Mouse (Mus musculus) limb, embryonic 14.5 days (tissue): ENCODE results near the gene Lyve1. TPM values are rescaled to one million over a fixed set of nuclear protein-coding genes. Genes with fewer than 3 reads are reported as not detected.

ENCODE experiments used
- ATAC-seq: fragments of 200-750 bp; cut with Nextera tagmentation; 2 replicates; pipeline ENCODE4 v1.8.0; 2017; ENCODE audit warnings: low read depth, moderate number of reproducible peaks, moderate TSS enrichment; ENCODE audit not compliant: low FRiP score
- DNase-seq: peaks from one replicate; pipeline ENCODE4 v3.0.0-alpha.2; 2015; ENCODE audit warnings: low spot score
- H3K27ac ChIP-seq: fragments of 300-500 bp; sonication (generic); replicated peaks from 2 replicates; pipeline ENCODE4 v1.5.1; 2014; ENCODE audit warnings: low read depth, mild to moderate bottlenecking, low read length, moderate library complexity, mixed read lengths
- H3K27me3 ChIP-seq: fragments of 300-500 bp; sonication (generic); 2 replicates; pipeline ENCODE4 v1.6.1; 2014; ENCODE audit warnings: low read length, mixed read lengths; ENCODE audit not compliant: control insufficient read depth, insufficient read depth
- H3K36me3 ChIP-seq: fragments of 300-500 bp; sonication (generic); 2 replicates; pipeline ENCODE4 v1.6.1; 2014; ENCODE audit warnings: mild to moderate bottlenecking, low read length, moderate library complexity, mixed read lengths; ENCODE audit not compliant: control insufficient read depth, insufficient read depth
- H3K4me1 ChIP-seq: fragments of 300-500 bp; sonication (generic); 2 replicates; pipeline ENCODE4 v1.6.1; 2014; ENCODE audit warnings: antibody characterized with exemption, low read length, mixed read lengths; ENCODE audit not compliant: control insufficient read depth, insufficient read depth
- H3K4me2 ChIP-seq: fragments of 300-500 bp; sonication (generic); replicated peaks from 2 replicates; pipeline ENCODE4 v1.6.1; 2014; ENCODE audit warnings: low read depth, mild to moderate bottlenecking, low read length, moderate library complexity; ENCODE audit not compliant: severe bottlenecking
- H3K4me3 ChIP-seq: fragments of 300-500 bp; sonication (generic); replicated peaks from 2 replicates; pipeline ENCODE4 v1.5.1; 2014; ENCODE audit warnings: low read length
- H3K9ac ChIP-seq: fragments of 300-500 bp; sonication (generic); 2 replicates; pipeline ENCODE4 v1.6.1; 2014; ENCODE audit warnings: mild to moderate bottlenecking, low read depth, low read length, moderate library complexity; ENCODE audit not compliant: severe bottlenecking
- H3K9me3 ChIP-seq: fragments of 300-500 bp; sonication (generic); 2 replicates; pipeline ENCODE4 v1.6.1; 2016; ENCODE audit warnings: low read length; ENCODE audit not compliant: control insufficient read depth
- POLR2A ChIP-seq: fragments of 200-500 bp; IDR thresholded peaks from 2 replicates; pipeline ENCODE4 v1.8.0; 2012; ENCODE audit warnings: inconsistent platforms, mild to moderate bottlenecking, moderate library complexity, borderline replicate concordance; ENCODE audit not compliant: insufficient read depth, insufficient read length; ENCODE audit errors: extremely low read depth
- WGBS: fragments of 180-500 bp; shearing (Covaris S2); extraction: QIAGEN DNeasy Blood & Tissue Kit; methylation state at CpG from one replicate; pipeline ENCODE4 v1.1.7; 2014; 5-methylcytosine and 5-hydroxymethylcytosine counted together
- polyA plus RNA-seq, 2 experiments: library from polyadenylated mRNA; depleted of rRNA in 1 of 2; stranded (reverse) in 1 of 2; unstranded in 1 of 2; fragments of >200 nt; fragmentation: Nextera tagmentation in 1 of 2; extraction: Ambion mirVana in 1 of 2; gene quantifications; 2 replicates each; pipeline versions ENCODE4 v1.2.1 to v1.2.3; 2012 to 2014

Gene Lyve1
- polyA plus RNA-seq, 2 experiments: 9.7 to 10.2 TPM

GRCm38 (mm10) chr7:110834522-110834921, 28.5 kb downstream of the Lyve1 start:
- Histone ChIP-seq H3K4me3 (no peak overlapping the region), H3K9me3 (no peaks in the 10 kb centered on the region), H3K9ac (no peak overlapping the region), H3K4me1 (no peaks in the 10 kb centered on the region), H3K36me3 (peaks cover 13% of the 10 kb centered on the region), H3K27me3 (no peaks in the 10 kb centered on the region), H3K27ac (no peak overlapping the region), H3K4me2 (no peak overlapping the region)
- no peak for DNase-seq
- 57% methylated on average over 3 of the region's 3 CpGs for WGBS
- no peak for ATAC-seq
- no peak for TF ChIP-seq POLR2A

DNA sequence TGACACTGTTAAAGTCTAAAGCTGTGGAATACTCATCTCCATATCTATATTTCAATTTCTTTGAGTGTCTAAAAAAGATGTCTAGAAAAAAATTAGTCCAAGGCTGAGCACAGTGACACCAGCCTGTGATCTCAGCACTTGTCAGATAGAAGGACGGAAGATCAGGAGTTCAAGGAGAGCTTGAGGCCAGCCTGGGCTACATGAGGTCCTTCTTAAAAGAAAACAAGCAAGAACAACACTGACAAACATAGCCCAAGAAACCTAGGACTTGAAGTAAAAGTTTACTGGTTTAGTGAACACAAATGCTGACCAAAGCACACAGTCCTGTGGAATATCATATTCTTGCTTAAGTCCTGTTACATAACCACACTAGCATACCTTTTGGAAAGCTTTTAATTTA, 29.0 kb downstream of the Lyve1 start:
- H3K4me1 ChIP-seq: no peaks in the 10 kb centered on the region
- DNase-seq (no peak), ATAC-seq (no peak)
- no peak for TF ChIP-seq POLR2A
- no peak overlapping the region for H3K4me3 ChIP-seq
- no peak overlapping the region for H3K9ac ChIP-seq
- no peaks in the 10 kb centered on the region for H3K27me3 ChIP-seq
- no peak overlapping the region for H3K27ac ChIP-seq
- peaks cover 13% of the 10 kb centered on the region for H3K36me3 ChIP-seq
- 91% methylated on average over 1 of the region's 1 CpGs for WGBS
- H3K4me2 ChIP-seq: no peak overlapping the region
- H3K9me3 ChIP-seq: no peaks in the 10 kb centered on the region

GRCm38 (mm10) chr7:110833024-110833423, 30.0 kb downstream of the Lyve1 start:
- ATAC-seq (no peak), DNase-seq (no peak)
- H3K9ac ChIP-seq: no peak overlapping the region
- no peak for TF ChIP-seq POLR2A
- H3K36me3 ChIP-seq: peaks cover 19% of the 10 kb centered on the region
- WGBS: 68% methylated on average over 1 of the region's 1 CpGs
- no peaks in the 10 kb centered on the region for H3K4me1 ChIP-seq
- no peaks in the 10 kb centered on the region for H3K27me3 ChIP-seq
- H3K4me3 ChIP-seq: no peak overlapping the region
- H3K9me3 ChIP-seq: no peaks in the 10 kb centered on the region
- no peak overlapping the region for H3K27ac ChIP-seq
- H3K4me2 ChIP-seq: no peak overlapping the region

DNA sequence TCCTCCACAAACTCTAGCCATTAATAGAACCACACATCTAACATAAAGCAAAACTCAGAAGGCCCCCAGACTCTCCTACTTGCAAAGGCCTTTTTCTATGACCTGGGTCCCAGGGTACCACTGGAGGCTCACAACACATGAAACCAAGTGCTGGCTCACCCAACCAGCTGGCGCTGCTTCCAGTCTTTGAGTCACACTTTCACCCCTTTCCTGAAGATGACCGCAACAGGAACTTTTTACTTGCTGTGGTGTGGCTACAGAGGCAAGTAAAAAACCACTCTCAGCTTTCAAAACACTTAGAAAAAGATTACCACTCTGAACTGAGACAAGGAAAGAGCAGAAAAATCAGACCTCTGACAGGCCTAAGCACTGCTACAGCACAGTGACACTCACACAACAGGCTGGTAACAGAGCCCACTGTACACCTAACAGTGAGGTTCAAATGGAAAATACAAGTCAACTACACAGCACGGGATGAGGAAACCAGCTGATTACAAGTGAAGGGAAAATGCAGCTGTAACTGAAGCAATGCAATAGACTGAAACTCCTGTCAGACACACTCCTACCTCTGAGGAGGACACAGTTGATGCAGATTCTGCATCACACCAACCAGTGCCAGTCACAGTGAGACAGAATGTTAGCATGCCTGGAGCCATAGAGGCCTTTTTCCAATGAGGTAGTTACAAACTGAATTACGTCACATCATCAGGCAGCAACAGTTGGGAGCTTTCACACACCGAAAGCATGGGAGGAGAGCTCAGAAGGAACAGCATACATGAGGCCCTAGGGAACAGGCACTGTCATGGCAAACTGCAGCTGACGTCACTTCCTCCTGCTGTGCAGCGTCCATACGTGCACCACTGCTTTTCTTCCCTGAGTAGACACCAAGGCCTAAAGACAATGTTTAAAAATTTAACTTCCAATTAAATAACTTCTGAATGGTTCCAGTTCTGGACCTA, 38.8 kb downstream of the Lyve1 start:
- DNase-seq: no peak
- Histone ChIP-seq H3K27me3 (no peaks in the 10 kb centered on the region), H3K9ac (no peak overlapping the region), H3K9me3 (no peaks in the 10 kb centered on the region), H3K36me3 (peaks cover 17% of the 10 kb centered on the region), H3K4me2 (no peak overlapping the region), H3K27ac (no peak overlapping the region), H3K4me3 (no peak overlapping the region), H3K4me1 (peaks cover 17% of the 10 kb centered on the region; the same call in 1 of the 2 replicates)
- no peak for TF ChIP-seq POLR2A
- WGBS: 76% methylated on average over 8 of the region's 8 CpGs
- ATAC-seq: no peak

- H3K4me3 ChIP-seq: no peak overlapping the region
- no peaks in the 10 kb centered on the region for H3K27me3 ChIP-seq
- no peak for ATAC-seq
- no peak overlapping the region for H3K4me2 ChIP-seq
- peaks cover 13% of the 10 kb centered on the region for H3K36me3 ChIP-seq
- no peaks in the 10 kb centered on the region for H3K9me3 ChIP-seq
- no peak for TF ChIP-seq POLR2A
- 58% methylated on average over 4 of the region's 4 CpGs for WGBS
- H3K9ac ChIP-seq: no peak overlapping the region
- H3K27ac ChIP-seq: no peak overlapping the region
- DNase-seq: no peak
- H3K4me1 ChIP-seq: peaks cover 17% of the 10 kb centered on the region; the same call in 1 of the 2 replicates
Observed at GRCm38 (mm10) chr7:110823593-110823992, 39.4 kb downstream of the Lyve1 start.
